Mouse (Mus musculus) embryo, embryonic 10.5 days (tissue): ENCODE measurements around the gene Krba1.

Experiments
- DNase-seq: peaks from one replicate; pipeline ENCODE4 v3.0.0-alpha.2; 2015; ENCODE audit warnings: low spot score

Gene Krba1

DNA sequence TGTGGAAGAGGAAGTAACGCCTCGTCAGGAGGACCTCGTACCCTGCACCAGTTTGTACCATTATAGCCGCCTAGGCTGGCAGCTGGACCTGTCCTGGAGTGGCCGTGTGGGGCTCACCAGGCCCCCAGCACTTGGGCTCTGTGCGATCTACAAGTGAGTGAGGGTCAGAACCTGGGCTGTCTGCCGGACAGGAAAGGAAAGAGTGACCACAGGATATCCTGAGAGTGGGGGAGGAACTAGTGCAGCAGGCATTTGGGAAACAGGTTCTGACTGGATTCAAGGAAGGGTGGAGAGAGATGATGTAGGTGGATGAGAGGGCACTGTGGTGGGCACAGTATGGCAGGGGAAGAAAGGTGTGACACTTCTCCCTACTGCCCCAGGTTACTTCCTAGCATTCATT, 53.1 kb downstream of the Krba1 start:
- DNase-seq, result no peak

- no peak for DNase-seq
These were observed 56.8 kb downstream of the Krba1 start for GRCm38 (mm10) chr6:48452151-48452550.

- no peak for DNase-seq
These were observed 57.4 kb downstream of the Krba1 start for GRCm38 (mm10) chr6:48452771-48453170.

- DNase-seq, result no peak
These were observed 69.7 kb downstream of the Krba1 start for GRCm38 (mm10) chr6:48464966-48465679.

- DNase-seq, result no peak
These were observed 71.3 kb downstream of the Krba1 start for GRCm38 (mm10) chr6:48466715-48467114.

GRCm38 (mm10) chr6:48467490-48467889, 72.1 kb downstream of the Krba1 start:
- no peak for DNase-seq
